ENCODE assay signal across 9 mouse cellular contexts in the genomic region with DNA sequence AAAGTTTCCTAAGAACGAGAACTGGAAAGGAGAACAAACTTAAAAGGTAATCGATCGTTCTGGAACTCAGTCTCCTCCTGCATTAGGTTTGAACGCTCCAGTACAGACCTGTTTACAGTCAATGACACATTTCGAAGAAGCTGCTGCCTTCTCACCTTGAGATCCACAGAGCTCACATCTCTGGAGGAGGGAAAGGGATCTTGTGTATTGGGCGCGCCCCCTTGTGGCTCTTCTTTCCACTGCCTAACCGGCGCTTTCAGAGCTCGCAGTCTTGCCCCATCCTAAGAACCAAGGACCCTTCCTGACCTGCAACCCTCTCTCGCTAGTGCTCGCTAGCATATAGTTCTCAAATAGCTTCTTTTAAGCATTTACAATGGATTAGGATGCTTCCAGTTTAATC. TPM values are rescaled to one million over a fixed set of nuclear protein-coding genes. Genes with fewer than 3 reads are reported as not detected.
DNase-seq lines count a peak whose midpoint lies in the region; ATAC-seq lines count a peak whose summit lies in the region.
"Had no signal": no experiment of that assay in that cellular context is flagged by ENCODE, and none has a peak within 500 bp of the region (broad histone marks: within the 10 kb centered on the region; RNA-seq: fewer than 3 reads in every experiment).

No protein-coding gene starts in this region.

- no peak overlapping the region for H3K4me3 ChIP-seq in hindbrain, embryonic 12.5 days

- peak; percentile 91 for DNase-seq in ES-CJ7 (ENCODE audit: low read depth, low spot score)
- DNase-seq in cerebellum, adult 8-10 months: peak; percentile 68
- peak; percentile 49 to 80 for DNase-seq in frontal cortex, postnatal 10 days (ENCODE audit: low spot score in 2 of 2)
- peak; percentile 85 to 89 for DNase-seq in layer of hippocampus, postnatal 10 days (ENCODE audit: low spot score in 2 of 2)
- DNase-seq in lung, postnatal 10 days: peak; percentile 83
- DNase-seq in ovary, postnatal 36 days (ENCODE audit: low spot score): peak; percentile 78
- DNase-seq in thymus, postnatal 14 days: peak; percentile 79

- H3K4me1 ChIP-seq in hindbrain, embryonic 12.5 days: peaks cover 15% of the 10 kb centered on the region

- 16% methylated on average over 12 of the region's 12 CpGs for WGBS in hindbrain, embryonic 12.5 days

- H3K9ac ChIP-seq in hindbrain, embryonic 12.5 days: no peak overlapping the region

- H3K36me3 ChIP-seq in hindbrain, embryonic 12.5 days: no peaks in the 10 kb centered on the region

- H3K4me2 ChIP-seq in hindbrain, embryonic 12.5 days (replicated peaks): peak overlapping the region; percentile 53

- H3K27me3 ChIP-seq in hindbrain, embryonic 12.5 days: peaks cover 5% of the 10 kb centered on the region; the same call in 1 of the 2 replicates

- ATAC-seq in hindbrain, embryonic 12.5 days (ENCODE audit: low FRiP score): peak; percentile 86

- H3K27ac ChIP-seq in hindbrain, embryonic 12.5 days: no peak overlapping the region

- no peaks in the 10 kb centered on the region for H3K9me3 ChIP-seq in hindbrain, embryonic 12.5 days (replicated peaks)

RNA-seq across cellular contexts. Expression of a gene that starts 8.1 kb away (rescaled TPM):
- polyA plus RNA-seq in hindbrain, embryonic 12.5 days (2016; fragmentation: Nextera tagmentation; extraction: Ambion mirVana): 66.4 and 105 TPM in 2 replicates
- total RNA-seq in layer of hippocampus, postnatal 10 days (2021): 100 to 1,000 TPM; 463 to 487 TPM
- polyA plus RNA-seq: gonadal fat pad, adult 2 months had no signal

RNA-seq across cellular contexts. Expression of a gene that starts 33.4 kb away (rescaled TPM):
- polyA plus RNA-seq in hindbrain, embryonic 12.5 days (2016; fragmentation: Nextera tagmentation; extraction: Ambion mirVana): not detected in 2 replicates
- 1 to 10 TPM in 1 of 2 experiments, under 1 TPM in 1; 0.82 to 1.1 TPM for total RNA-seq in layer of hippocampus, postnatal 10 days (2021)
- polyA plus RNA-seq: gonadal fat pad, adult 2 months had no signal
